Mouse (Mus musculus) inflammation-experienced regulatory T-cells, adult 6 months (primary cell): ENCODE measurements around the gene Mnat1. TPM values are rescaled to one million over a fixed set of nuclear protein-coding genes. Genes with fewer than 3 reads are reported as not detected.
"Not testable (repeated sequence)": the region's sequence is repeated elsewhere in the genome, so short reads cannot be mapped to it uniquely, and the experiment has no call there.

Experiments used
- ATAC-seq: one replicate; pipeline ENCODE4 v1.8.0; 2017
- polyA plus RNA-seq, 3 experiments: library from polyadenylated mRNA; unstranded; fragments of 100-300 nt; shearing (Covaris generic); gene quantifications; one replicate each; pipeline ENCODE4 v1.2.1; 2017

Mnat1 gene
- 10 to 100 TPM; 21.8 to 40.7 (median 36.1) TPM for polyA plus RNA-seq

DNA sequence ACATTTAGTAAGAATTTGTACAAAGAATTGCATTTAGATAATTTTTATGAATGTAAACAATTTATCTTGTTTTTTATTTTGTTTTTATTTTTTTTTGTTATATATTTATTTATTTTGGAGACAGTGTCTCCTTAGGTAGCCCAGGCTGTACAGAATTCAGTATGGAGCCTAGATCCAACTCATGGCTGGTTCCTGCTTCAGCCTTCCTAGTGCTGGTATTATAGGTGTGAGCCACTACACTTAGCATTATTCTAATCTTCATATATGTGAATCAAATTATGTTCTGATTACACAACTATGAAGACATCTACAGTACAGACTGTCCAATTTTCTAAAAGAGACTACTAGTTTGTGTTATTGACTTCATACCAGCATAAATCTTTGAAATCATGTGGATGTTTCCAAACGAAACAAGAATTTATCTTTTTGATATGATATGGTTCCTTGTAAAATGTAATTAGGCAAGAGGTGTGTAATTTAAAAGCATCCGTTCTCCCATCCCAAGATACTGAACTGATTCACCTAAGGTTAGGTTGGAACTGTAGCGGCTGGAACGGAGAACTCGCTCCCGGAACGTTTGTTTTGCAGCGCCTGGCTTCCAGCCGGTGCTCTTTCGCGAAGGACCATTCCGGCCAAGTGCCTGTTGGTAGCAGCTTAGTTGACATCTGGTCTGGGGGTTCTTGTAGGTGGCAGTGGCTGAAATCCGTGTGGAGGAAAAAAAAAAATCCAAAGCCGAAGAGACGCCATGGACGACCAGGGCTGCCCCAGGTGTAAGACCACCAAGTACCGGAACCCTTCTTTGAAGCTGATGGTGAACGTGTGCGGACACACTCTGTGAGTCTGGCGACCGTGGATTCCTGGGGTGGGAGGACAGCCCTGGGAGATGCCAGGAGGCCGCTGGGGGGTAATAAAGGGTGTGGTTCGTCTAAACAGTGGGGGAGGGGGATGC, at the start of gene Mnat1:
TSS of gene Mnat1 (plus strand) at position 625 of the 949 bp plus-strand sequence.
- peak; percentile 81 for ATAC-seq

- not testable (repeated sequence) for ATAC-seq
Measured at GRCm38 (mm10) chr12:73081828-73082227, 41.7 kb upstream of the Mnat1 start.

DNA sequence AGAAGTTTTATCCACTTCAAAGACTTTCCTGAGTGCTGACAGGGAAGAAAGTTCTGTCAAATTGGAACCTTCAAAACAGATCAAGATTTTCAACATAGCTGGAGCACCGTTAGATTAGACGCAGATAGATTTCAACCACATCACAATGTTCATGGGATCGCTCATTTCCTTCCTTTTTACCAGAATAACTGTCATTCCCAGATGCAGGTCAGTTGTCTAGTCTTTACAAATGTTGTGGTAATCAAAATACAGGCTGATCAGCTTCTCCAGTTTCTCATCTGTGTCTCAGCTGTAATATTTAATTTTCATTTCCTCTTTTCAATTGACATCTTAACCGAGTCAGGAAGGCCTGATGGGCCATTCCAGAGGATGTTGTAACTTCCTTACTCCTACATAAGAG, 39.7 kb upstream of the Mnat1 start:
- no peak for ATAC-seq

DNA sequence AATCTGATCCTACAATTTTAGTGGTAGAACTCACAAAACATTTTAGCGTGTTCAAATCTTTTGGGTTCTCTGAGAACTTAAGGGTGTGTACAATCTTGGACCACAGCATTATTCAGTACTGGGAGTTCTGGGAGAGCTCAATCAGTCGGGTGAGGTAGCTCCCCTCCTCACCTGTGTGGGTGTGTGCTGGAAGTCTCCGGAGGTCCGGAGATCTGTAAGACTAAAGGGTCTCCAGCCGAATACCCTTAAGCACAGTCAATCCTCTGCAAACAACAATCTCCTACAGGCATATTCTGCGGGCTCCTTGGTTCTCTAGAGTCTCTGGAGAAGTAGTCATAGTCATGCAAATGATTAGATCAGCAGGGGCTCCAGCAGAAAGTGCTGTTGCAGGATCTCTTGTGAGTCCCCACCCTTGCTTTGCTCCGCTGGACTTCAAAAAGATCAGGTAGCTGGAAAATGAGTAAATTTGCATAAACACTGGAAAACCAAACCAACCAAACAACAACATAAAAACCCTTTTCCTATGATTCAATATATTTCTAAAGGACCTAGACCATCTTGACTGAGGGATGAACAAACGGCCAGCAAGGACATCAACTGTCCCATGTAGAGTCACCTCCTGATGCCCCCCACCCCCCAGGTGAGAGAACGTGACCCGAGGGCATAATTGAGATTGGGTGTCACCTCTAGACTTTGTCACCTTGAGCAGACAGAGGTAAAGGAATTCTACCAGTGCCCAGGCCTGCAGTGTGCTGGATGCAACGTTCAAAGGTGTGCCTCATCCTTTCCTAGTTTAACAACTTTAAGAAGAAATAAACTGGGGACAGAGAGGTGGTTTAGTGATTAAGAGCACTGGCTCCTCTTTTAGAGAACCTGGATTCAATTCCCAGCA, 37.5 kb upstream of the Mnat1 start:
- ATAC-seq = no peak

DNA sequence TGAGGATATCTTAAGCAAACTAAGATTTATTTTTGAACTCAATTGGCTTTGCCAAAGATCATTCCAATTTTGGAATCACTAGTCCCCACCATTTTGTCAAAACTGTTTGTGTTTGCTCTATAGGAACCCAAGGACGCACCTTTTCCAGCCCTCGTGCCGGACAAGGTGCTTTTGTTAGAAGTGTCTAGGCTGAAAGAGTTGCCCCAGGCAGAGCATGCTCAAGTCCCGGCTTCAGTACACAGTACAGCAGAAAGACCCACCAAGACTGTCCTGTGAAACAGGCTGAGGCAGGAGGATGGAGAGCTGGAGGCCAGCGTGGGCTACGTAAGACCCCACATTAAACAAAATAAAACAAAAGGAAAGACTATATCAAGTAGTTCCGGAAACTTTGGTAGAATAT, 36.4 kb upstream of the Mnat1 start:
- no peak for ATAC-seq

DNA sequence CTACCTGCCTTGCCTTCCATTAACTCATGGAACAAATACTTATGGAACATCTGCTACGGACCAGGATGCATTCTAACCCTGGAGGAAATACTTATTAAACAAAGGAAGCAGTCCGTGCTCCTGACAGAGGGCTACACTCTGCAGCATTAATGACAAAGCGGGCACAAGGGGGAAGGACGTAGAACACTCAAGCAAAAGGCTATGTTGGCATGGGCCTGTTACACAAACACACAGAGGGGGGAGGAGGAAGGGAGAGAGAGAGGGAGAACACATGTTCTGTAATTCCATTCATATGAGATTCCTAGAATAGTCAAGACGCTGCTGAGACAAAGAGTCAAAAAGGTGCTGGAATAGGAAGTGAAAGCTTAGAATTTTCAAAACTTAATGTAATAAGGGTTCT, 35.0 kb upstream of the Mnat1 start:
- ATAC-seq = no peak

DNA sequence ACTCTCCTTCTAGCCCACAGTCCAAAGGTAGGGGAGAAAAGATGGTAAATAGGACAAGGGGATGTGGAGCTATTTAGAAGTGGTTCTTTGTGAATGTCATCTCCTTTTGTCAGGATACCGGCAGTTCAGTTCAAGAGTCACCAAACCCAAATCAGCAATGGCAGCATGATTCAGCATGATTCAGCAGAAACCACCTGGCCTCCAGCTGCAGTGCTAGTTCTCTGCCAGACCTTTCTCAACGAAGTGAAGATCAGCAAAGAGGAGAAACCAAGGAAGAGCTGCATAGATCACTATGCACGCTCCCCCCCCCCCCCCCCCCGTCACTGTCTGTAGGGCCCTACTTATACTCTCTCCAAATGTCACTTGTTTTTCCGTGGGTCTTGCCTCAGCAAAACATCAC, 34.6 kb upstream of the Mnat1 start:
- ATAC-seq = no peak

- ATAC-seq = no peak
Measured at GRCm38 (mm10) chr12:73090672-73091335, 32.7 kb upstream of the Mnat1 start.

- no peak for ATAC-seq
Measured at GRCm38 (mm10) chr12:73094189-73094588, 29.3 kb upstream of the Mnat1 start.

DNA sequence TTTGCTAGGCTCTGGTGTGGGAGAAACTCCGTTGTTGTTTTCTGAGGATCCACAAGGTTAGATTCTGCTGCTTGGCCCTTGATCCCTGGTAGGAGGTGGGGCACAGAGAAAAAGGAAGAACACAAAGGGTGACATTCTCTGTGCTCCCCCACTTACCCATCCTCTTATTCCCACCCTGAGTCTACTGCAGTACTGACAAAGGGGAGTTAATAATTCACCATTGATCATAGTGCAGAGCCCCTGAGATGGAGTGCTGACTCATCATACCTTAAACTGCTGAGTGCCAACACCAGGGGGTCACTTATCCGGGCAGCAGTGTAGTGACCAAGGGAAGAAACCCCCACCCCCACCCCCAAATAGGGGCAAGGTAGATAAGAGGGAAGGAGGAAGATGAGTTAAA, 28.9 kb upstream of the Mnat1 start:
- ATAC-seq = no peak

- ATAC-seq = not testable (repeated sequence)
Measured at GRCm38 (mm10) chr12:73096177-73096576, 27.3 kb upstream of the Mnat1 start.

- no peak for ATAC-seq
Measured at GRCm38 (mm10) chr12:73098593-73098992, 24.9 kb upstream of the Mnat1 start.

GRCm38 (mm10) chr12:73103713-73104112, 19.8 kb upstream of the Mnat1 start:
- no peak for ATAC-seq

DNA sequence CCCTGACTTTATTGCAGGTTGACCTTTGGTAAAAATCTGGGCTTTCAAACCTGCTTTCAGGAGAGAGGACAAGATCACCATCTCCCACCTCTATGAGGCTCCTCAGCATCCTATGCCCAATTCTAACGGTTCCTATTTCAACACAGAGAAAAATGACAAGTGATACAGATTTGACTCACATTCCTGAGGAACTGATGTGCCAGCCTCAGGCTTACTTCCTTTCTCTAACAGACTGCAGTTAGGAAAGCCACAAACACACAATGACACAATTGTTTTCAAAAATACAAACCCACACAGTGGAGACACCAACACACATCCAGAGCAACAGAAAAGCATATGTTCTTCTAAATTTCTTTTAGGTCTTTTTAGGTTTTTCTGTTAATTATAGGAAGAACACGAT, 15.7 kb upstream of the Mnat1 start:
- ATAC-seq = no peak

DNA sequence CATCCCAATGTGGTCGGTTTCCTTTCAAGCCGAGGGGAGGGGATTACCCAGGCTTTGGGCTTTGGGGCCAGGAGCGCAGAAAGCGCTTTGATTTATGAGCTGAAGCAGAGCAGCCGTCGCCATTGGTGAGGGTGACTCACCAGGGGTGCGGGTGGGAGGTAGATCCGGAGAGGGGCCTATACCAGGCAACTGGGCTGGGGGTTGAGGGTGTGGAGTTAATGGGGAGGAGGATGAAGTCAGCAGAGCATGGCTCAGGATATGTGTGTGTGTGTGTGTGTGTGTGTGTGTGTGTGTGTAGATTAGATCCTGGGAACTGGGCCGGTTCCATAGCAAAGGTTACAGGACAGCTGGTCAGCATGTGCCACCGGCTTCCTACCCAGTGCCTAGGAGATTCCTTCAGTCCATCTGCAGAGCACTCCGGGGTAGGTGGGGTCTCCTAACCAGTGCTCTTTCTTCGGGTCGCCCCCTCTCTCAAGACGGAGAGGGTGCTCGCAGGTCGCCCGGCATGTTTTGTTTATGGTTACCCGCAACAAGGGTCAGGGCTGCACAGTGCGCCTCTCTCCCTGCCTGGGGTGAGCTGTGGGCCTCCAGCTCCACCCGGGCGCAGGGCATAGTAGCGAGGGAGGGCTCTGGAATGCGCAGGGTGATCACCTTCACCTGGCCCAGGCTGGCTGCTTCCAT, 12.9 kb upstream of the Mnat1 start:
- no peak for ATAC-seq

GRCm38 (mm10) chr12:73111561-73112325, 11.8 kb upstream of the Mnat1 start:
- peak; percentile 19 for ATAC-seq

- peak; percentile 37 for ATAC-seq
Measured at GRCm38 (mm10) chr12:73112326-73113087, 11.0 kb upstream of the Mnat1 start.

DNA sequence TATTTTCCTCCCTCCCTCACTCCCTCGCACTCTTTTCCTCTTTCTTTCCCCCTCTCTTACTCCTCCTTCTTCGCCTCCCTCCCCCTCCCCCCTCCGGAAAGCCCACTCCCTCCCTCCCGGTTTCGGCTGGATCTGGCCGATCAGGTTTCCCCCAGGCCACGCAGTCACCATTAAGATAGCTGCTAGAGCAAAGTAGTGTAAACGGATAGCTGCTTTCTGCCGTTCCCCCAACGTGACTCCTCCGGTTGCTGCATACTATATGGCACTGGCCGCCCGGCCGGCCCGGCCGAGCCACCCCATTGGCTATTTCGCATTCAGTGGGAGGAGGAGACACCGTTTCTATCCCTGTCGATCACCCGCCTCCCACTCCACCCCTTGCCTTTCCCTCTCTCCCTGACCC, 10.3 kb upstream of the Mnat1 start, which contains the start of gene Six4:
TSS of gene Six4 (minus strand) at position 261 of the 400 bp plus-strand sequence.
- no peak for ATAC-seq

DNA sequence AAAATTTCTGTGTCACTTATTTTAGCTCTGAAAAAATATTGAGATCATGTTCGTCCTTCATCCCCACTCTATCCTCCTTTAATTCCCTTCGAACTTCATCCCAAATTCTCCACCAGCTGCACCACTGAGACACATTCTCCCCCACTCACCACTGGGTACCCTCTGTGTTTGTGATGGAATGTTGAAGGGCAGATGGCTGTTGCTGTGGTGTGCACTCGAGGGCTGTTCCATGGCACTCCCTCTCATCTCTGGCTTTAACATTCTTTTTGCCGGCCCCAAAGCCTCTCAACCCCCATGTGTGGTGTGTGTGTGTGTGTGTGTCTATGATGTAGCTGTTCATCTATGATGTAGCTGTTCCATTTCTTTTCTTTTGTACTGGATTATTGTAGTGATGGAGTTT, 1.7 kb downstream of the Mnat1 start:
- no peak for ATAC-seq

DNA sequence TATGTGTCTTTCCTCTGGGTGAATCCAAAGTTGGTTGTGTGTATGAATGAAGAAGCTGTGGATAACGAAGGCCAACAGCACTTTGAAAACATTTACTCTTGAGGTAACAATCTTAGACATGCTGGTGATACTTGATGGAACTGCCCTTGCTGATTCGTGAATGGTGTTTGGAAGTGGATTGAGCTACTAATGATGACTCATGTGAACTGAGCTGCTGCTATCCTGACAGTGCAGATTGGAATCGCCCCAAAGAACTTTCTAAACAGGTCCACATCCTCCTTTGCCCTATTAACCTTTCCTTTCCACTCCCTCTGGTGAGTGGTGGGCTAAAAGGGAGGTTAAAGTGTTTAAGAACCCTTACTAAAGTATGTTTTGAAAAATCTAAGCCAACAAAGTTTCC, 17.2 kb downstream of the Mnat1 start:
- ATAC-seq = no peak

DNA sequence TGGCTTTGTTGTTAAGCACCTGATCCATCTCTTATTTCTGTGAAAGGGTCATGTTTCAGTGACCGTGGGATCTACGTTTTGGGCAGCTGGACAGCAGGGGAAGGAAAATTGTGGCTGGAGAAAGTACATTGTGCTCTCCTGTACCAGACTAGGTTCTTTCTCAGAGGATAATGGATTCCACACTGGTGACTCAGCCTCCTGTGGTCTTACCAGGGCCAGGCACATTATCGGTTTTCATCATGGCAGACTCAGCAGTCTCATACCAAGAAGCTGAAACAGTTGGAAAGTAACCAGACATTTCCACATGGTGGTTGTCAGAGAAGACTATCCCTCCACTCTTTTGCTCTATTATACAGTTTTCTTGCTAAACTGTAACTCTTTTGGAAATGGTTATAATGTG, 23.7 kb downstream of the Mnat1 start:
- ATAC-seq = no peak
